Mouse (Mus musculus) ovary, postnatal 10 days (tissue): ENCODE measurements at regions not wholly inside any gene's neighbourhood (a gene's known extent, or its start where the extent isn't known, plus 50 kb on each side); places are given as distances from the start of the nearest gene placed in this dataset.

ENCODE experiments used
- DNase-seq: peaks from one replicate; pipeline ENCODE4 v3.0.0; 2022; ENCODE audit warnings: low spot score

DNA sequence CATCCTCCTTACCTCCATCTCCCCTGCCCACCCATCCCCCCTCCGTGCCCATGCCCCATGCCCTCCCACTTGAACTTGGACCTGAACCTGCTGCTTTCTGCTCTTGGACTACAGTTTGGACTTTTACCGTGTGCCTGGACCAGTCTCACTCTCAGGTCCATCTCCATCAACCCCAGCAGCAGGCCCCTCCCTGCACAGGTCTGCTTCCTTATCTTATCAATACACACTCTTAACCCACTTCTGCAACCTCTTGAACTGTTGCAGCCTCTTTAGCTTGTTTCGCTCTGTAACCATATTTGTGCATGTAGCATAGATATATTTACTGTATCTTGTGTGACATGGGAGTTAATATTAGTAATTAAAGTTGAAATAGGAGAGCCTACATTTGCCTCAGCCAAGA, 457.8 kb upstream of the Kcnab2 start:
- no peak for DNase-seq

- no peak for DNase-seq
These were observed 450.8 kb upstream of the Kcnab2 start for GRCm38 (mm10) chr4:152928422-152928985.

- DNase-seq: no peak
These were observed 442.6 kb upstream of the Kcnab2 start for GRCm38 (mm10) chr4:152920261-152920660.

DNA sequence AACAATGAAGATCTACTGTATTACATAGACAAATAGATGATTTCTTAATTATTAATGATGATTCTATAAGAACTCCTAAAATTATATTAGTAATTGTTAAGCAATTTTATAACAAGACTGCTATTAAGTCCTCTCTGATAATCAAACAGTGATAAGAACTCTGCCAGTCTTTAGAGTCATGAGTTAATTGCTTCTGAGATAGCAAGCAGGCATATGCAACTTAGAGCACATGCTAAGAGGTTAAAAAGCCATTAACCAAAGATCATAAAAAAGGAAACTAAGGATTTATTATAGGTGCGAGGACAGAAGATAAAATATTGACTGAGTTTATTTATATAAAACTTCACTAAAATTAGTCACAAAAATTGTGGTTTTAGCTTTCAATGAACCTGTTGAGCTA, 442.2 kb upstream of the Kcnab2 start:
- no peak for DNase-seq

DNA sequence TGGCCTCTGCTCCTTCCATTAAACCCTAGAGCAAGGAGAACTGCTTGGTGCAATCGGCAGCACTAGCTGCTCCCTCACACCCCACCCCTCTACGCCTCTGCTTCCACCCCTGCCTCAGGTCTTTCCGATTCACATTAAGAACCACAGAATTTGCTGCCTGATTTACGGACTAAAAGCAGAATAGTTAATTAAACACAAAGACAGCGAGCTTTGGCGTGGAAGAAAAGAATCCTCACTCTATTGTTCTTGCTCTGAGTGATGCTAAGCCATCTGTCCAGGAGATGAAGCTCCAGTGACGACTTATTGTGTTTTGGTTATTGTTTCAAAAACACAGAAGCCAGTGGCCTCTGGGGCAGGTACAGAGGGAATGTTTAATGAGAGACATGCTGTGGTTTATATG, 438.9 kb upstream of the Kcnab2 start:
- DNase-seq: no peak

GRCm38 (mm10) chr4:152913497-152913896, 435.8 kb upstream of the Kcnab2 start:
- no peak for DNase-seq

DNA sequence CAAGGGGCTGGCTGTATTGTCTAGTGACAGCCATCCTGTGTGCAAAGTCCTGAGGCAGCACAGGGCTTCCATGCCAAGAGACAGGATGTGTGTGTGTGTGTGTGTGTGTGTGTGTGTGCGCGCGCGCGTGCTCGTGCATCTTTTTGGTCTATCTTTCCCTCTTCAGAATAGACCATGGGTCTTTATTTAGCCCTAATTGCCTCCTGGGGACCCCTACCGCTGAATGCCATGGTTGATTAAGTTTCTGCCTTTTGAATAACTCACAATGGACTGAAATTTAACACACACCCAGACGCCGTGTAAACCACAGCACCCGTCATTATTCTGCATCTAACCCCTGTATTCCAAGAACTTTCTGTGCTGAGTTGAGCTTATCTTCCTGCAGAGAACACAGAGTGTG, 435.2 kb upstream of the Kcnab2 start:
- no peak for DNase-seq

- DNase-seq: no peak
These were observed 430.6 kb upstream of the Kcnab2 start for GRCm38 (mm10) chr4:152908235-152908634.

GRCm38 (mm10) chr4:152902851-152903250, 425.2 kb upstream of the Kcnab2 start:
- no peak for DNase-seq

- DNase-seq: no peak
These were observed 422.4 kb upstream of the Kcnab2 start for GRCm38 (mm10) chr4:152900049-152900448.

GRCm38 (mm10) chr4:152895076-152895475, 417.4 kb upstream of the Kcnab2 start:
- no peak for DNase-seq

DNA sequence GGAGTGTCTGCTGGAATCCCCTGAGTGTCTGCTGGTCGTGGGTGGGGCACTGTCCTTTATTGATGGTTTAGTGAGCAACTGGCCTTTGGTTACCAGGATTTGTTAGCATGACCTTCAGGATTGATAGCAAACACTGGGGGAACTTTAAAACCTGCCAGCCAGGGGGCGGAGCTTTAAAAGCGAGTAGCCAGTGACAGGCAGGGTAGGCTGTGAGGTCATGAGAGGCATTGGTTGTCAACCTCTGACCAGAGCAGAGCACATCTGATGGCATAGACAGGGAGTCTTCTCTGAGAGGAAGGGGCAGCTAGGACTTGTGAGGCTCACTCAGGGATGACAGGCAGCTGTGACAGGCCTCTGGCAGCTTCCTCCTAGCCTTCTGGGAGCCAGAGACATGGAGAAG, 415.3 kb upstream of the Kcnab2 start:
- no peak for DNase-seq

DNA sequence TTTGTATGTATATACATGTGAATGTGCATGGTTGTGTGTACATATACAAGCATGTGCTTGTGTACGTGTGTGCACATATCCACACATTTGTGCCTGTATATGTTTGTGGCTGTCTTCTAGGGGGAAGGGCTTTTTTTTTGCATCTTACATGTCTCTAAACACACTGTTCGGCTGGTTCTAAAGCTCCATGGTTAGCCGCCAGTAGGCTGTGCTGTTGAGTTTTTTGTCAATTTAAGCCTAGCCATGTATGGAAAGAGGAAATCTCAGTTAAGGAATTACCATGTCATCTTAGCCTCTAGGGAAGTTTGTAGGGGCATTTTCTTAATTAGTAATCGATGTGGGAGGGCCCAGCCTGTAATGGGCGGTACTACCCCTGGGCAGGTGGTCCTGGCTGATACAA, 411.5 kb upstream of the Kcnab2 start:
- DNase-seq: no peak

- DNase-seq: no peak
These were observed 410.6 kb upstream of the Kcnab2 start for GRCm38 (mm10) chr4:152888306-152888705.

- no peak for DNase-seq
These were observed 409.1 kb upstream of the Kcnab2 start for GRCm38 (mm10) chr4:152886773-152887172.

DNA sequence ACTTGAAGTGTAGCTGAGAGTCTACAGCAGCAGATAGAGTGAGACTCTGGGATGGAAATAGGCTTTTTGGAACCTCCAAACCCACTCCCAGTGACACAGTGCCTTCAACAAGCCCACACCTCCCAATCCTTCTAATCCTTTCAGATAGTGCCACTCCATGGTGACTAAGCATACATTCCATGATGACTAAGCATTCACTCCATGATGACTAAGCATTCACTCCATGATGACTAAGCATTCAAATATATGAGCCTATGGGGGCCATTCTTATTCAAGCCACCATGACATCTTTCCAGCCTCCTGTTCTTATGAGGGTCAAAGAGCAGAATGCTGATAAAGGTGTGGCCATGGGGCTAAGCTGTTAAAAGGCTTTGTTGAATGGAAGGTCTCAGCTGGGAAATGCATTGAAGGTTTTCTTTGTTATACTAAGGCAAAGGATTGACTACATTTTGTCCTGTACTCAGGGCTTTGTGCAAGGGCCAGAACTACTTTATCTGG, 403.8 kb upstream of the Kcnab2 start:
- no peak for DNase-seq

DNA sequence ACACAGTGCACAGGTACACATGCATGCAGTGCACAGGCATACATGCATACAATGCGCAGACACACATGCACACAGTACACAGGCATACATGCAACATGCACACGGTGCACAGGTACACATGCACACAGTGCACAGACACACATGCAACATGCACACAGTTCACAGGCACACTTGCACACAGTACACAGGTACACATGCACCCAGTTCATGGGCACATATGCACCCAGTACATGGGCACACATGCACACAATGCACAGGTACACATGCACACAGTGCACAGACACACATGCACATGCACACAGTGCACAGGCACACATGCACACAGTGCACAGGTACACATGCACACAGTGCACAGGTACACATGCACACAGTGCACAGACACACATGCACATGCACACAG, 402.7 kb upstream of the Kcnab2 start:
- DNase-seq: no peak

DNA sequence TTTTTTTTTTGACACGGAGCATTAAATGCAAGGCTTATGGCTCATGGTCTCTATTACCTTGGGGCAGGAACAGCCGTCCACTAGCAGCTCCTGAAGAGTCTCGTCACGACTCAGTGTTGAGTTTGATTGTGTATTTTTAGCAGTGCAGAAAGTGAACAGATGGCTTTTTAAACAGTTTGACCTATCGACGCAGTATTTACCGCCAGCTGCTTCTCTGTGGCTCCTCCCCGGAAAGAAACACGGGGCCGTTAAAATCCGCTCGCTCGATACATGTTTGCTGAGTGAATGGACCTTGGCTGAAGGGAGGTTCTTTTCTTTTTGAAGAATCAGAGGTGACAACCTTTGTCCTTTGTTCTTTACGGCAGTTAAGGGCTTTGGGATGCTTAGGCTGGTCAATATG, 401.3 kb upstream of the Kcnab2 start:
- DNase-seq: no peak

- DNase-seq: no peak
These were observed 400.7 kb upstream of the Kcnab2 start for GRCm38 (mm10) chr4:152878401-152878800.

DNA sequence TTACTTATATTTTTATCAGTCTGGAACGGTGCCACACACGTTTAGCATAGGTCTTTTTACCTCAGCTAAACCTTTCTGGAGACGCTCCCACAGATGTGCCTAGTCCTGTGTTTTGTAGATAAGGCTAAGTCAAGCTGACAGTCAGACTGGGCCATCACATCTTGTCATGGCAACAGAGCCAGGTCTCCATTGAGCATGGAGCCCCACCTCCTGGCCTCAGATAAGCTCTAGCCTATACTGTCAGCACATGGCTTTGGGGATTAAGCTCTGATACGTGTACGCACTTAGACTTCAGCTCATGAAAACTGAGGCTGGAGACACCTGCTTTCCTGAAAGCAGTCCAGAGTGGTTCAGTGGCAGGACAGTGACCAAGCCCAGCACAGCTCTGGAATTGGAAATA, 392.4 kb upstream of the Kcnab2 start:
- DNase-seq: no peak

DNA sequence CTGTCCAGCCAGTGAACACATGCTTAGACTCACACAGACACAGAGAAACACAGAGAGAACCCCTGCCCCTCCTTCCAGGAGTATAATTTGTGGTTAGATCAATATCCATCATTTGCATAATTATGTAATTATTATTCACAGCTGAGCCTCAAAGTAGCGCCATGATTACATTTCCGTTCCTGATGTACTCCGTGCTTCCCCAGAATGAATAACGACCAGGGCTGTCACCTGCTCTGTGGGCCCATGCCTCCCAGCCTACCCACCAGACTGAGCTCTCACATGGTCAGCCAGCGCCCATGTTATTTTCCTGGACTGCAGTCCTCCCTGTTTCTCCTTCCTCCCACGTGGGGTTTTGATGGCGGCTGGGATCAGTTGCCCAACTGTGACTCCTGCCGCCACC, 388.2 kb upstream of the Kcnab2 start:
- DNase-seq: no peak

- DNase-seq: no peak
These were observed 385.3 kb upstream of the Kcnab2 start for GRCm38 (mm10) chr4:152862818-152863614.

GRCm38 (mm10) chr4:152859161-152859560, 381.5 kb upstream of the Kcnab2 start:
- no peak for DNase-seq

GRCm38 (mm10) chr4:152850147-152850546, 372.5 kb upstream of the Kcnab2 start:
- no peak for DNase-seq
